Mouse (Mus musculus) kidney, postnatal 10 days (tissue): ENCODE measurements around the gene Vmn1r114.
"Not testable (repeated sequence)": the region's sequence is repeated elsewhere in the genome, so short reads cannot be mapped to it uniquely, and the experiment has no call there.

Experiments used
- DNase-seq: peaks from one replicate; pipeline ENCODE4 v3.0.0; 2021; ENCODE audit warnings: mixed read lengths

Gene Vmn1r114

GRCm38 (mm10) chr7:20812086-20812485 is at the start of gene Vmn1r114:
Gene Vmn1r114 (minus strand): TSS chr7:20812186.
- not testable (repeated sequence) for DNase-seq

GRCm38 (mm10) chr7:20844885-20845284 is 32.9 kb upstream of the Vmn1r114 start, which contains the start of gene Vmn1r115:
Gene Vmn1r115 (minus strand): TSS chr7:20844985.
- not testable (repeated sequence) for DNase-seq

GRCm38 (mm10) chr7:20786985-20787384 is 25.0 kb downstream of the Vmn1r114 start, which contains the start of gene Vmn1r113:
Gene Vmn1r113 (plus strand): TSS chr7:20787285.
- not testable (repeated sequence) for DNase-seq

GRCm38 (mm10) chr7:20770885-20771284 is 41.1 kb downstream of the Vmn1r114 start, which contains the start of gene Vmn1r112:
Gene Vmn1r112 (plus strand): TSS chr7:20771185.
- not testable (repeated sequence) for DNase-seq
